ENCODE assay signal across 15 mouse cellular contexts in the genomic region with DNA sequence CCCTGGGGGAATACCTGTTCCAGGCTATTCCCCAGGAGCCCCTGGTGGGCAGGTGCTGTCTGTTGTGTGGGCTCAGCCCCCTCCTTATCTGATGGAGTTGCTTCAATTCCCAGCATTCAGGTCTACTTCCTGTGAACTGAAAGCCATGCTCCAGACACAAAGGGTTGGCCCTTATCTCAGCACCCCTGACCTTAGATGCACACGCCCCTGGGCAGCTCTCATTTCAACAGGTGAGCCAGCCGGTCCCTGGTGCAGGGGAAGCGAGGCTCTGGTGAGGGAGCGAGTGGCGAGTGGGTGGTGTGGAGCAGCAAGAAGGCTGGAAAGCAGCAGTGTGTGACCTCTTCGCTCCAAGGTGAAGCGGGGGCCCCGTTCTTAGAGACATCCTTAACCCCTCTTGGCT.
DNase-seq lines count a peak whose midpoint lies in the region; ATAC-seq lines count a peak whose summit lies in the region.
"Had no signal": no experiment of that assay in that cellular context is flagged by ENCODE, and none has a peak within 500 bp of the region (broad histone marks: within the 10 kb centered on the region; RNA-seq: fewer than 3 reads in every experiment).

No protein-coding gene starts in this region.

- peak overlapping the region; percentile 61 for H3K9ac ChIP-seq in heart, embryonic 13.5 days
- no peak overlapping the region for H3K9ac ChIP-seq in liver, embryonic 11.5 days (ENCODE audit: low read depth, low read length)
- H3K9ac ChIP-seq in intestine, embryonic 14.5 days (ENCODE audit: low read length) = no peak overlapping the region
- no peak overlapping the region for H3K9ac ChIP-seq in liver, embryonic 13.5 days
- H3K9ac ChIP-seq in neural tube, embryonic 15.5 days (replicated peaks) = no peak overlapping the region
- H3K9ac ChIP-seq: liver, embryonic 15.5 days had no signal

- peaks cover 95% of the 10 kb centered on the region for H3K27me3 ChIP-seq in heart, embryonic 13.5 days (replicated peaks)
- 0 out of 2 replicates have a peak, but pooled peaks cover 6% of the 10 kb centered on the region for H3K27me3 ChIP-seq in liver, embryonic 11.5 days (replicated peaks; ENCODE audit: control insufficient read depth, insufficient read depth, low read length)
- H3K27me3 ChIP-seq in intestine, embryonic 14.5 days (replicated peaks; ENCODE audit: control insufficient read depth, insufficient read depth, low read length) = no peaks in the 10 kb centered on the region
- H3K27me3 ChIP-seq in liver, embryonic 13.5 days = no peaks in the 10 kb centered on the region
- H3K27me3 ChIP-seq in neural tube, embryonic 15.5 days (replicated peaks) = peaks cover 55% of the 10 kb centered on the region
- H3K27me3 ChIP-seq: liver, embryonic 15.5 days had no signal

- no peak for ATAC-seq in heart, embryonic 13.5 days (ENCODE audit: extremely low read depth, insufficient number of reproducible peaks, low FRiP score, low TSS enrichment)
- ATAC-seq in liver, embryonic 11.5 days (replicated peaks; ENCODE audit: low FRiP score) = peak; percentile 24; the same call in 1 of the 2 replicates
- peak; percentile 44 for ATAC-seq in intestine, embryonic 14.5 days (replicated peaks; ENCODE audit: low FRiP score, low TSS enrichment, low read depth)
- peak; percentile 39; the same call in 1 of the 2 replicates for ATAC-seq in liver, embryonic 13.5 days (ENCODE audit: low read depth)
- no peak for ATAC-seq in neural tube, embryonic 15.5 days (ENCODE audit: low FRiP score)

- H3K36me3 ChIP-seq in heart, embryonic 13.5 days = no peaks in the 10 kb centered on the region
- no peaks in the 10 kb centered on the region for H3K36me3 ChIP-seq in liver, embryonic 11.5 days (ENCODE audit: control insufficient read depth, insufficient read depth, low read length)
- no peaks in the 10 kb centered on the region for H3K36me3 ChIP-seq in intestine, embryonic 14.5 days (ENCODE audit: control insufficient read depth, insufficient read depth, low read length)
- no peaks in the 10 kb centered on the region for H3K36me3 ChIP-seq in liver, embryonic 13.5 days
- H3K36me3 ChIP-seq in neural tube, embryonic 15.5 days = no peaks in the 10 kb centered on the region
- H3K36me3 ChIP-seq: liver, embryonic 15.5 days had no signal

- H3K4me3 ChIP-seq in heart, embryonic 13.5 days = no peak overlapping the region
- H3K4me3 ChIP-seq in liver, embryonic 11.5 days (ENCODE audit: low read depth, low read length) = no peak overlapping the region
- no peak overlapping the region for H3K4me3 ChIP-seq in intestine, embryonic 14.5 days (ENCODE audit: low read depth, low read length)
- H3K4me3 ChIP-seq in liver, embryonic 13.5 days (replicated peaks) = no peak overlapping the region
- no peak overlapping the region for H3K4me3 ChIP-seq in neural tube, embryonic 15.5 days (replicated peaks)
- H3K4me3 ChIP-seq: gastrocnemius, adult 2 months; liver, embryonic 15.5 days had no signal

- 43% methylated on average over 8 of the region's 8 CpGs for WGBS in heart, embryonic 13.5 days
- 49% methylated on average over 8 of the region's 8 CpGs for WGBS in liver, embryonic 11.5 days
- WGBS in intestine, embryonic 14.5 days = 41% methylated on average over 8 of the region's 8 CpGs
- 52% methylated on average over 8 of the region's 8 CpGs for WGBS in liver, embryonic 13.5 days (ENCODE audit: insufficient replicate concordance)
- 87% methylated on average over 8 of the region's 8 CpGs for whole genome bisulfite sequencing in neural tube, embryonic 15.5 days

- no peaks in the 10 kb centered on the region for H3K9me3 ChIP-seq in heart, embryonic 13.5 days
- no peaks in the 10 kb centered on the region for H3K9me3 ChIP-seq in liver, embryonic 11.5 days (ENCODE audit: control insufficient read depth, low read length)
- H3K9me3 ChIP-seq in intestine, embryonic 14.5 days (ENCODE audit: control insufficient read depth, low read length) = no peaks in the 10 kb centered on the region
- no peaks in the 10 kb centered on the region for H3K9me3 ChIP-seq in liver, embryonic 13.5 days (replicated peaks)
- no peaks in the 10 kb centered on the region for H3K9me3 ChIP-seq in neural tube, embryonic 15.5 days (replicated peaks)
- H3K9me3 ChIP-seq: liver, embryonic 15.5 days had no signal

- H3K27ac ChIP-seq in heart, embryonic 13.5 days (replicated peaks) = peak overlapping the region; percentile 63
- H3K27ac ChIP-seq in liver, embryonic 11.5 days (ENCODE audit: low read depth, low read length) = no peak overlapping the region; the same call in 1 of the 2 replicates
- peak overlapping the region; percentile 54; the same call in 1 of the 2 replicates for H3K27ac ChIP-seq in intestine, embryonic 14.5 days (ENCODE audit: low read depth)
- no peak overlapping the region for H3K27ac ChIP-seq in liver, embryonic 13.5 days
- H3K27ac ChIP-seq in neural tube, embryonic 15.5 days (replicated peaks) = no peak overlapping the region
- H3K27ac ChIP-seq: gastrocnemius, adult 2 months; liver, embryonic 15.5 days had no signal

- DNase-seq in heart, adult 9 months (ENCODE audit: low spot score in 2 of 2) = no peak
- no peak for DNase-seq in liver, embryonic 11.5 days (ENCODE audit: low spot score)
- no peak for DNase-seq in liver
- DNase-seq in intestine, embryonic 14.5 days (ENCODE audit: low spot score) = no peak
- no peak for DNase-seq in liver, embryonic 13.5 days
- DNase-seq: adrenal gland, postnatal 25 days; cerebellum, postnatal 10 days; gastrocnemius, adult 2 months; heart, postnatal 14 days; kidney, adult 8-10 months; right cerebral cortex, adult 18-20 months; thymus, adult 18-20 months had no signal

- peaks cover 58% of the 10 kb centered on the region for H3K4me1 ChIP-seq in heart, embryonic 13.5 days
- H3K4me1 ChIP-seq in liver, embryonic 11.5 days (replicated peaks; ENCODE audit: control insufficient read depth, insufficient read depth, low read length) = peaks cover 14% of the 10 kb centered on the region
- H3K4me1 ChIP-seq in intestine, embryonic 14.5 days (replicated peaks; ENCODE audit: control insufficient read depth, insufficient read depth, low read length) = peaks cover 29% of the 10 kb centered on the region
- peaks cover 20% of the 10 kb centered on the region for H3K4me1 ChIP-seq in liver, embryonic 13.5 days (replicated peaks)
- H3K4me1 ChIP-seq in neural tube, embryonic 15.5 days = peaks cover 32% of the 10 kb centered on the region

- H3K4me2 ChIP-seq in heart, embryonic 13.5 days = peak overlapping the region; percentile 12; the same call in 1 of the 2 replicates
- peak overlapping the region; percentile 9; the same call in 1 of the 2 replicates for H3K4me2 ChIP-seq in liver, embryonic 11.5 days
- H3K4me2 ChIP-seq in intestine, embryonic 14.5 days (ENCODE audit: low read length) = peak overlapping the region; percentile 11; the same call in 1 of the 2 replicates
- no peak overlapping the region for H3K4me2 ChIP-seq in liver, embryonic 13.5 days
- no peak overlapping the region for H3K4me2 ChIP-seq in neural tube, embryonic 15.5 days
- H3K4me2 ChIP-seq: liver, embryonic 15.5 days had no signal

Comparison
In these comparisons a context has a peak if more than half of its experiments do, and no peak if none do; other contexts are left out.
1. H3K4me2 ChIP-seq: peak in heart, embryonic 13.5 days (single experiment), liver, embryonic 11.5 days (single experiment) and intestine, embryonic 14.5 days (single experiment); none in liver, embryonic 13.5 days (single experiment) and neural tube, embryonic 15.5 days (single experiment).
2. ATAC-seq: peak in liver, embryonic 11.5 days (single experiment), intestine, embryonic 14.5 days (single experiment) and liver, embryonic 13.5 days (single experiment); none in heart, embryonic 13.5 days (single experiment) and neural tube, embryonic 15.5 days (single experiment).
3. H3K27ac ChIP-seq: peak in heart, embryonic 13.5 days (single experiment) and intestine, embryonic 14.5 days (single experiment); none in liver, embryonic 11.5 days (single experiment), liver, embryonic 13.5 days (single experiment) and neural tube, embryonic 15.5 days (single experiment).